Mouse (Mus musculus): Measurements from ENCODE around the gene Bola2.
"Not testable (repeated sequence)": the region's sequence is repeated elsewhere in the genome, so short reads cannot be mapped to it uniquely, and the experiment has no call there.

Gene Bola2

DNA sequence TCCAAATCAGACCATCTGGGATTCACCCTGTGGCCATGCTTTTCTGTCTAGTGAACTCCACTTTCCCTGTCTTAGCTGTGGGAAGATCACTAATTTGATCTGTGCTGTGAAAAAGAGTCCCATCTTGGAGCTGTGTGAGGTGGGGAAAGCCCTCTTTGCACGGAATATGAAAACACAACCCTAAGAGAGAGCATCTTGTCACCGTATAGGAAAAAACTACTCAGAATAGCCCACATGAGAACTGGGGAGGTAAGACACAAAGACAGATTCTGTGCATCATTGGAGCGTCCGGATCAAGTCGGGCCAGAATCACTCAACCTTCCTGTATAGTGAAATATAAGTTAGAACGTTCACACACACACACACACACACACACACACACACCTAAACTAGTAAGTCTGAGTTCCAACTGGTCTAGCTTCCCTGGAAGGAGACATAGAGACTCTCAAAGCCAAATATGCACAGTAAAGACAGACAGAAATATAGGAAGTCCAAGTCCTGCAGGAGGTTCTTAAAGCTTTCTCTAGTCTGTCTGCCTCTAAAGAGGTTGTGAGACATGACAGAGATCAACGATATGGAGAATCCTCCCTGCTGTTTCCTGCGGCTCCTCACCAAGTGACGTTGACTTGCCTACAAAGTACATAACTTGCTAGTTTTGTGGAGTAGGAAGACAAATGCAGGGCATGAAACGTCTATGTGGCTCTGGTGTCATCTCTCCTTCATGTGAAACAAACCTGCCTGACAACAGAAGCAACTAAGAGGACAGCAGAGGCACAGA, 13.2 kb downstream of the Bola2 start:
- DNase-seq (ENCODE audit: low spot score in 2 of 2): no peak

DNA sequence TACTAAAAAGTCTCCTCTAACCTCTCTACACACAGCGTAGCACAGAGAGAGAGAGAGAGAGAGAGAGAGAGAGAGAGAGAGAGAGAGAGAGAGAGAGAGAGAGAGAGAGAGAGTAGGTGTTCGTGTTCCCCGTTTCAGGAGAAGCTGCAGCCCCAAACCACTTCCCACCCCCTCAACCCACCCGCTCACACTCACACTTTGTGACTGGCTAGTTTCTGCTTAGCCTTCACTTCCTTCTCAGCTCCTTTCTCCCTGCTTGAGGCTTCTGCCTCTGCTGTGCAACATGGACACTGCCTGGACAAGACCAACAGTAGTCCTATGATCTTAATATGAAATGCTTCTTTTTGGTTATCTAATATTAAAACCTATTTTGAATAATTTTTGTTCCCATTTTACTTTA, 15.1 kb downstream of the Bola2 start:
- DNase-seq (ENCODE audit: low spot score in 2 of 2): no peak

DNA sequence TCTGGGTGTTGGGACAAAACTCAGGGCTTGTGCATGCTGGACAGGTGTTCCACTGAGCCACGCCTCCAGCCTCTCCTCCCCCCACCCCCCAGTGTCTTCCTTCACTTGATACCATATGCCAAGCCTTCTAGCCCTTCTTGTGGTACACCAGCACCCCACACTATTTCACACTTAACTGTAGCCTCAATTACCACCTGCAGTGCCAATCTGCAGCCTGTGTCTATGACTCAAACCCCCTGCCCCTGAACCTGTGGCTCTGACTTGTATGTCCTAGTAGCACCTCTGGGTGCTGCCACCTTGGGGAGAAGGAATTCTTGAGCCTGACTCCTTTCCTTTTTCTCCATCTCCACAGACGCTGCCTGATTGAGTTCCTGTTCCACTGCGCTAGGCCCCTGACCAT, 16.7 kb downstream of the Bola2 start:
- no peak for DNase-seq (ENCODE audit: low spot score in 2 of 2)

DNA sequence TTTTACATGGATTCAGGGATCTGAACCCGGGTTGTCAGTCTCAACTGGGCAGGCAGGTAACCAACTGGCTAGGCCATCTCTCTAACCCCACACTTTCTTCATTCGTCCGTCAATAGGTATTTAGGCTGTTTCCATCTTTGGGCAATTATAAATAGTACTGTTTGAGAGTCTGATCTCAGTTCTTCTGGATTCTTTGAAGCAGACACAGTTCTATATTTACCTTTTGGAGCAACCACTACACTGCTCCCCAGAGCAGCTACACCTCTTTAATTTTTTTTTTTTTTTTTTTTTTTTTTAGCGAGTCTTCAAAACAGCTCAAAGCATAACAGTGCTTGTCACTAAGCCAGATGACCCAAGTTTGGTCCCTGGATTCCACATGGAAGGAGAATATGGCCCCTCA, 20.5 kb downstream of the Bola2 start:
- DNase-seq (ENCODE audit: low spot score in 2 of 2): no peak

DNA sequence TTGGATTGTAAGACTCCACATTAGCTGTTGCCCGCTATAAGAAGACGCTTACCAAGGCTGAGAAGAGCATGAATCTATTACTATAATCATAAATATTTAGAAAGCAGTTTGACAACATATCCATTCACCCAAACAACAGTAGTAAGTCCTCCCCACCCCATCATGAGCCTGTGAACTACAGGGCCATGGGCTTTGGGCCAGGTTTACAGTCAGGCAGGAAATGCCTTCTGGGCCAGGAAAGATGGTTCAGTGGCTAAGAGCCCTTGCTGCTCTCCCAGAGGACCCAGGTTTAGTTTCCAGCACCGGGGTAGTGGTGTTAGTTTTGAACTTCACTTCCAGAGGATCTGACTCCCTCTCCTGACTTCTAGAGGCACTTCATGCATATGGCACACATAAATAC, 22.4 kb downstream of the Bola2 start:
- DNase-seq (ENCODE audit: low spot score in 2 of 2): no peak

DNA sequence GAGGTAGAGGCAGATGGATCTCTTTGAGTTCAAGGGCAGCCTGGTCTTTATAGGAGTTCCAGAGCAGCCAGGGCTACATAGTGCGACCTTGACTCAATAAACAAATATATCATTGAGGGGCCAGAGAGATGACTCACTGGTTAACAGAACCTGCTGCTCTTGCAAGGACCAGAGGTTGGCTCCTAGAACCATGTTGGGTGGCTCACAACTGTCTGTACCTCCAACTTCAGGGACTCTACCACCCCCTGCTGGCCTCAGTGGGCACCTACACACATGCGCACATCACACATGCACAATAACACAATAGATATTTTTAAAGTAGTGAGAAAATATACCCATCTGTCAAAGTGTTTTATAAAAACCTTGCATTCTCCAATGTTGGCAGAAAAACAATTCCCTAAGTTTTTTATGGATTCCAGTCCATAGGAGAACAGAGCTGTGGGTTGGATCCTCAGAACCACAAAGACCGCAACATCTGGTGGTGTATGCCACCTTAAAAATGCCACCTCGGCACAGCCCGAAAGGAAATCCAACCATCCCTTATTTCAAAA, 23.7 kb downstream of the Bola2 start:
- DNase-seq (ENCODE audit: low spot score in 2 of 2): no peak

DNA sequence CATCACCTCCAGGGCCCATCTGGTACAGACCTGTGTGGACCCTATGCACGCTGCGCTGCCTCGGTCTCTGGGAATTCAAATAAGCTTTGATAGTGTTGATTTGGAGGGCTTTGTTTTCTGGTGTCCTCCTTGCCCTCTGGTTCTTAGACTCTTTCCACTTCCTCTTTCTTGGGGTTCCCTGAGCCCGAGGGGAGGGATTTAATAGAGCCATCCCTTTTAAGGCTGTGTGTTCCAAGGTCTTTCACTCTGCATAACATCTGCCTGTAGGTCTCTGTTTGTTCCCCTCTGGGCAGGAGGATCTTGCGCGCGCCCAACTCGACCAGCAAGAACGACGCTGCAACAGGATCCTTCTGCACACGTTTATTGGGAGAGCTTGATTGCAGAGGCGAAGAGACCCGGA, 26.4 kb downstream of the Bola2 start:
- DNase-seq (ENCODE audit: low spot score in 2 of 2): no peak

DNA sequence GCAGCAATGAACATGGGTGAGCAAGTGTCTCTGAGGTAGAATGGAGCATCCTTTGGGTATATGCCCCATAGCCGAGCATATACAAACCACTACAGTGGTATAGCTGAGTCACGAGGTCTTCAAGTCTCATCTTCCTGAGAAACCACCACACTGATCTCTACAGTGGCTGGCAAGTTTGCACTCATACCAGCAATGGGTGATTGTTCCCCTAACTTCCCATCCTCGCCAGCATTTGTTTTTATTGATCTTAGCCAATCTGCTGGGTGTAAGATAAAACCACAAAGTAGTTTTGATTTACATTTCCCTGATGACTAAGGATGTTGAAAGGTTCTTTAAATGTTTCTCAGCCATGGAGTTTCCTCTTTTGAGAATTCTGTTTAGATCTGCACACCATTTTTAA, 29.9 kb downstream of the Bola2 start:
- no peak for DNase-seq (ENCODE audit: low spot score in 2 of 2)

DNA sequence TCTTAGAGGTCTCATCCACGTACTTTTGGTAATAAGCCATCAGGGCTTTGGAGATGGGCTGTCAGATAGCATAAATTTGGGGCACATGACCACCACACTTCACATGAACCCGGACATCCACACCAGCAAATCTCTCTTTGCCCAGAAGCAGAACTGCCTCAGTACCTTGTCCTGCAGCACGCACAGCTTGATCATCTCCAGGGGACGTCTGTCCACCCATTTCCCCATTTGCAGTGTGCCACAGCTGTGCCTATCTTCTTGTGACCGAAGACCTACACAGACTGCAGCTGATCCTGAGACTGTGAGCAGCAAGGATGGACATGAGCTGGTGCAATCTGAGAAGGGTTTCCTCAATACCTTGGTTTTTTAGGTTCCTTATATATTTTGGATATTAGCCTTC, 30.5 kb downstream of the Bola2 start:
- DNase-seq (ENCODE audit: low spot score in 2 of 2): no peak

DNA sequence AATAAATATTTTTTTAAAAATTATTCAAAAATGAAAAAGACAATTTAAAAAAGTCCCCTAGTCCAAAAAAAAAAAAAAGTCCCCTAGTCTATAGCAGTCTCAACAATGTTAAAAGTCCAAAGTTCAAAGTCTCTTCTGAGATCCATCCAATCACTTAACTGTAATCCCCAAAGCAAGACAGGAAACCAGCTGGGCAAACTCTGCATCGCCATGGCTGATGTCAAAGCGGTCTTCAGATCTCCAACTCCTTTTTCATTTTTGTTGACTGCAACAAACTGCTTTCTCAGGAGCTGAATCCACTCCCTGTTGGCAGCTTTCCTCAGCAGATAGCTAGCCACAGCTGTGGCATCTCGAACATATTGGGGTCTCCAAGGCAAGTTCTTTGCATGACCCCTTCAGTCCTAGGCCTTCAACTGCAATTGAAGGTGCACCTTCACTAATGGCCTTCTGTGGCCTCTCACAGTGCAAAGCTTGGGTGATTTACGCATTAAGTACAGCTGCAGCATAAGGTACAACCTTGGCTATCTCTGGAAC, 35.1 kb downstream of the Bola2 start:
- not testable (repeated sequence) for DNase-seq (ENCODE audit: low spot score in 2 of 2)

DNA sequence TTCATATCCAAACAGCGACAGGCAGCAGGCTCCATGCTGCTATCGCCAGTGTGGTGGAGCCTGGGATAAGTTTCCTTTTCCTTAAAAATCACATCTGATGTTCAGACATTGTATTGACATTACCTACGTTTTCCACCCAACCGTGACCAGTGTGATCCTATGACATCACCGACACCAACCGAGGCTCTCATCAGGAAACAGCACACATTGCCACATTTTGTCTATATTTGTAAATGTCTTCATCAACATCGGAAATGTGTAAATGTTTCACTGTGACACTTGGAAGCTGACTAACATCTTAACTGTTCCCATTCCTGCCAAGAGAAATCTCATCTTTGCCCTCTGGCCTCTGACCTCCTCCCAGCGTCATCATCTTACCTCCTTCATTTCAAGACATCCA, 40.9 kb downstream of the Bola2 start:
- no peak for DNase-seq (ENCODE audit: low spot score in 2 of 2)

DNA sequence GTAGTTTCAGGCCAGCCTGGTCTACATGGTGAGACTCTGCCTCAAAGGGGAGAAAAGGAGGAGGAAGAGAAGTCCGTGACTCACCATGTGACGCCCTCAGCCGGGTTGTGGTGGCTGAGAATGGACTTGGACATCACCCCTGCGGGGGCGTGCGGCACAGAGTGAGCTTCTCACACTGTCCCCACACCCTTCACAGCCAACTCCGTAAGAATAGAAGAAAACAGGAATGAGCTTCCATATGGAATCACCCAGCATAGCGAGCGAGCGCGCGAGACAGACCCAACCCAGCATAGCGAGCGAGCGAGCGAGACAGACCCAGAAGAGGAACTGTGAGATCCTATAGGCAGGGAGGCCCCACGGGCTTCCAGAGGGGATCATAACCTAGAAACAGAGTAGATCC, 44.4 kb downstream of the Bola2 start:
- no peak for DNase-seq (ENCODE audit: low spot score in 2 of 2)

DNA sequence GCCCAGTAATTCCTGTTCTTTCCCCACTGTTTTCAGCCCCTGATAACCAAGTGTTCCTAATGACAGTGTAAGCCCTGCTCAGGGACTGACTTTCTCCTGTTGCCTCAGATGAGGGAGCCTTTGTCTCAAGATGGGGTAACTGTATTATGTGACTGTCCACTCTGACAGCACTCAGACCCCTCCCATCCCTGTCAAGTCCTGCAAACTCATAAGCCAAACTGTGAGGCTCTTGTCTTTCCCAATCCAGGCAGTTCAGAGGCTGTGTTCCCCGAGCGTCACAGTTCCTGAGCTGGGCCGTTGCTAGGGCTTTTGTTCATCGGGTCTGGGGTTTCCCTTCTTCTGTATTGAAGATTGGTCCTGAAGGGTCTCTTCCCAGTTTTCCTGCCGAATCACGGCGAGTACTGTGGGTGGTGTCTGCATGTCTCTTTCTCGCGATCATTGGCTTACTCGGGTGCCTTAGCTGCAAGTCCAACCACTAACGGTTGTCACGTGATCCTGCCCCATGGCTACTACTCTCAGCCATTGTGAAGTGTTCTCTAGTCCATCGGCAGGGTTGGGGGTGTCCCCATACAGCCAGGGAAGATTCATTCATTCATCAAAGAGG, 45.0 kb downstream of the Bola2 start:
- DNase-seq (ENCODE audit: low spot score in 2 of 2): no peak

DNA sequence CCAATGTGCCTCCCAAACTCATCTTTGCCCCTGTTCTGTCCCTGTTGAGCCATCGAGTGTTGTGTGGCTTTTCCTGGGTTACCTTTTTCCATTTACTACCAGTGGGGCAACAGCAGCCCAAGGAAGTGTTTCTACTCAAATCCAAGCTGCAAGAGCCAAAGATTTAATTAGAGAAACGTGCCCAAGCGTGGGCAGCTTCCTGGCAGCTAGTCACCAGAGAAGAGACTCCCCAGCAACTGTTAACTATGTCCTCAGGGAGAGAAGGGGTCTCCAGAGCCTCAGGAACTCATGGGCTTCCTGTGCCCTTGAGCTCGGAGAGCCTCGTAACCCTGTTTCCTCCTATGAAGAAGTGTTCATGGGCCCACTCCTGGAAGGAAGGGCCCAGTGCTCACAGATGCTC, 45.8 kb downstream of the Bola2 start:
- no peak for DNase-seq (ENCODE audit: low spot score in 2 of 2)

DNA sequence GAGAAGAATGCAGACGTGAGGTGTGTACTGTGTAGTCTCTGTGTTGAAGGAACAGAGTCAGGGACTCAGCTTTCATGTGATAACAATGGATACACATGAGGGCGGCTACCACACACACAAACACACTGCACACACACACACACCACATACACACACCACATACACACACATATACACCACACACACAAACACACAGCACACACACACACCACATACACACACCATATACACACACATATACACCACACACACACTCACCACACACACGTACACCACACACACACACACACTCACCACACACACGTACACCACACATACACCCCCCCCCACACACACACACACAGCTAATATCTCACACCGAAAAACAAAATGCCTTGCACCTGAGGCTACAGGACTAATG, 46.3 kb downstream of the Bola2 start:
- DNase-seq (ENCODE audit: low spot score in 2 of 2): no peak

DNA sequence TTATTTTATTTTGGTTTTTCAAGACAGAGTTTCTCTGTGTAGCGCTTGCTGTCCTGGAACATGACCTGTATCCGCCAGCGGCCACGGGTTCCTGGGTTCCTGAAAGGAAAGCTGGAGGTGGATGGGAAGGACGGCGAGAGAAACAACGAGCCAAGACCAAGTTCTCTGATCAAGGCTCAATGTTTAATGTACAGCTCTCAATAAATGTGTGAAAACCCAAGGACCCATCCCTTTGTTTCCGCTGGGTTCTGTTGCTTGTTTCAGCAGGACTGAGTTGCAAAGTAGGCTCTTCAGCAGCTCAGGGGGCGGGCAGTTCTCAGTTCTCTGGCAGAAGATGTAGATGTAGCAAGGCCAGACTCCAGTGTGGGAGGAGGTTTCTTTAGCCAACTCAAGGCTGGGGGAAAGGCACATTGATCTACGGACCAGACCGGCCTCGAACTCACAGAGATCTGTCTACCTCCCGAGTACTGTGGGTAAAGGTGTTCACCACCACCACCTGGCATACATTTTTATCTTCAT, 46.8 kb downstream of the Bola2 start:
- no peak for DNase-seq (ENCODE audit: low spot score in 2 of 2)

DNA sequence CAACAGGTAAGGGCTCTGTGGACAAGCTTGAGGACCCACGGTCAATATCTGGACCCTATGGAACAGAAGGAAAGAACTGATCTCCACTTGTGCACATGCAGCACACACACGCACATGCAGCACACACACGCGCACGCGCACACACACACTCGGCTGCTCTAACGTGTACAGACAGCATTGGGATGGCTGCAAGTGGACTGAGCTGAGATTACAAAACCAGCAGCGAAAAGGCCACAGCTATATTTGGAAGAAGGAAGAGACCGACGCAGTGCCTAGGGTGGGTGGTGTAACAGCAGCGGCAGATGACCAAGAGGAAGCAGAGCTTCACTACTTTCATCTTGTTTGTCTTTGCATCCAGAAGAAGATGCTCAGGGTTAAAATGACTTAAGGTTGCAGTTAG, 50.9 kb downstream of the Bola2 start:
- DNase-seq (ENCODE audit: low spot score in 2 of 2): no peak

DNA sequence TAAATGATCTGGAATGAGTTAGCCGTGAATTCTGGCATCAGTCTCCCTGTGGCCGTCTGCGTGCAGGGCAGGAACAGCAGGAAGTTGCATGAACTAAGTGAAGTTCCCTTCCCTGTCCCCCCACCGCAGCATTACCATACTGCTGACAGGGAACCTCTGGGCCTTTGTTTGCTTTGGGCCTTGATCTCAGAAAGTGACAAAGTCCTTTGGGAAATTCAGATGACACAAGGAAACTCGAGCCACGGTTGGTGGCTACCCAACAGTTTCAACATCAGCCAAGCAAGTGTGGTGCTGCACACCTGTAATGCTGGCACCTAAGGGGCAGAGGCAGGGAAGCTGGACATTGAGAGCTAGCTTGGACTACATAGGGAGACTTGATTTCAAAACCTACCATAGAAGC, 51.6 kb downstream of the Bola2 start:
- DNase-seq (ENCODE audit: low spot score in 2 of 2): no peak

DNA sequence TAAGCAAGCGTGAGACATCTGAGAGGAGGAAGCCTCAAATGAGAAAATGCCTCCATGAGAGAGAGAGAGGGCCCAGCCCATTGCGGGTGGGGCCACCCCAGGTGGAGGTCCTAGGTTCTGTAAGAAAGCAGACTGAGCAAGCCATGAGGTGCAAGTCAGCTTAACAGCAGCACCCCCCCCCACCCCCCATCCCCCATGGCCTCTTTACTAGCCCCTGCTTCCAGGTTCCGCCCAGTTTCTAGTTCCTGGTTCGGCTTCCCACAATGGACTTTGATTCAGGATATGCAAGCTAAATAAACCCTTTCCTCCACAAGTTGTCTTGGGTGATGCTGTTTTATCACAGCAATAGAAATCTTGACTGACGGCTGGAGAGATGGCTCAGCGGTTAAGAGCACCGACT, 53.6 kb downstream of the Bola2 start:
- no peak for DNase-seq (ENCODE audit: low spot score in 2 of 2)
